Mouse (Mus musculus): Measurements from ENCODE around the gene Tiam1.

Tiam1 gene

GRCm38 (mm10) chr16:90143760-90144516 is at the start of gene Tiam1:
TSS of gene Tiam1 (minus strand) at chr16:90143769.
- DNase-seq (ENCODE audit: low spot score): peak; percentile 88

DNA sequence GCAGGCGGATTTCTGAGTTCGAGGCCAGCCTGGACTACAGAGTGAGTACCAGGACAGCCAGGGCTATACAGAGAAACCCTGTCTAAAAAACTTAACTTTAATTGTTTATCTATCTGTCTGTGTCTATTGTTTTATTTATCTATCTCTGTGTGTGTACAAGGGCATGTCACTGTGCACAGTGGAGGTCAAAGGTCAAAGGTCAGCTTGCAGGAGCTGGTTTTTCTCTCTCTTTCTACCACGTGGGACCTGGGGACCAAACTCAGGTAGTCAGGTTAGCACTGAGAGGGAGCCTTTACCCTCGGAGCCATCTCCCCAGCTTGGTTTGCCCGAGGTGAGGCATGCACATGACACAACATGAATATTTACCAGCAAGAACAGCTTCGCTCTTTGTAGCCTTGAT is 47.7 kb upstream of the Tiam1 start:
- DNase-seq (ENCODE audit: low spot score): no peak

DNA sequence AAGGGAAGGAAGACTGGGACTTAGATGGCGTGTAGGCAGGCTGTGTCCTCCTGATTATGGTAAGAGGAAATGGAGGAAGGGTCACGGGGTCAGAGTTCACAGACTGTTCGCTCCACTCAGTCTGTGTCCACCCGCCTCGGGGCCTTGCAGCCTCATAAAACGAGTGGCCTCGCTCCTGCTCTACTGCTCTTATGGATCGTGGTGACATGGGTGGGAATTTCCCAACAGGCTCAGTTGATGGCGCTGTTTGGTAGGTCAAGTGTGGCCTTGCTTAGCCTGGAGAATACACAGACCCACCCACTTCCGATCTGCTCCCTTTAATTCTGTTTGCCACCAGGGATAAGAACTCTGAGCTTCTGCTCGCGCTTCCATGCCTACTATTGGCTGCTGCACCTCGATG is 43.9 kb upstream of the Tiam1 start:
- peak; percentile 53 for DNase-seq (ENCODE audit: low spot score)

DNA sequence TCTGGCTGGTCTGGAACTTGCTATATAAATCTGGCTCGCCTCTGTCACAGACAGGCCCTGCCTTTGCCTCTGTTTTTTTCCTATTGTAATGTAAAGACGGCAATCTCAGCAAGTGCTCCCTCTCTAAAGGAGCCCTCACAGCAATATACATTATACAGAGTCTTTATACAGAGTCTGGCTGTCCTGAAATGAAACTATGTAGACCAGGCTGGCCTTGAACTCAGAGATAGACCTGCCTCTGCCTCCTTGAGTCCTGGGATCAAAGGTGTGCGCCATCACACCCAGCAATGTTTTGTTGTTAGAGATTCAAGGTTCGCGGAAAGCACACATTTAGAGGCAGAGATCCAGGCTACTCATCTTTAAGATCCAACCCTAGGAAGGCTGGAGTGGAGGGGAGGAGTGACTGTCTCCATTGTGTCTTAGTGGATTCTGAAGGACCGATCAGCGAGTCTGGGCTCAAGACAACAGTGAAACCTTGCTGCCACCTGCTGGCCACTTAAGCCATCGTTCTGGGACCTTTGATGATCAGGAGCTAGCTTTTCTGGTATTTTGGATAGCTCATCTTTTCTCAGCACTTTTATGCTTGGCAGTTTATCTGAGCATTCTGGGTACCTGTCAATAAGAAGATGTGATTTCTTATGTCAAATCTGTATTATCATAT is 42.5 kb upstream of the Tiam1 start:
- peak; percentile 90 for DNase-seq (ENCODE audit: low spot score)

GRCm38 (mm10) chr16:90184135-90184534 is 40.6 kb upstream of the Tiam1 start:
- no peak for DNase-seq (ENCODE audit: low spot score)

DNA sequence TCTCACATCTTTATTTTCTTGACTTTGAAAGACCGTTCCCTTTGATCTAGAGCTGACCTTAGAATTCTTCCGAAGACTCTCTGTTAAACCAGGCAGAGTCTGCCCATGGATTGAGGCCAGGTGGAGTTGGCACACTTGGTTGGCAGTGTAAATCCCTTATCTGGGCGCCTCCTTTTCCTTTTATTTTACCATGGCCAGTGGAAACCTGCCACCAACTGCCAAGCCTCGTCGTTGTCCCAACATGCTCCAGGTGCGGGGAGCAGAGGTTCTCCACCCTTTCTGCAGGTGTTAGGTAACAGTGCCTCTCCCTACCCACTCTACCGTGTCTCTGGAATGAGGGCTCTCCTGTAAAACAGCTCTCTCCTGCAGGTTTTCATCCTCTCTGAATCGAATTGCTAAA is 38.1 kb upstream of the Tiam1 start:
- no peak for DNase-seq (ENCODE audit: low spot score)

GRCm38 (mm10) chr16:90180975-90181374 is 37.4 kb upstream of the Tiam1 start:
- no peak for DNase-seq (ENCODE audit: low spot score)

DNA sequence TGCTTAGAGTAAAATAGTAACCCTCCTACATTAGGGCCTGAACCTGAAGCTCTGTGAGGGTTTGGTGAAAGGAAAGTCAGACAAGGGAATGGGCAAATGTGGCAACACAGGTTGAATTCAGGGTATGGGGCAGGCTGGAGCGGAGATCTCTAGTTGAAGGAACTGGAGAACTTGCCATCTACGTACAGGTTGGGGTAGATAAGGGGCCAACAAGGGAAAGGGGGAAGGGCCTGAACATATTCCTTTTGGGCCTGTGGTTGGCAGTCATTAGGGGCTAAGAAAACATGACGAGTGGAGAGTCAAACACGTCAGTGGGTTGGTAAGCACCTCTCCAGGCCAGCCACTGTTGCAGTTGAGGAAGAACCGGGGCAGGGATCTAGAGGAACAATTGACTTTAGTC is 36.3 kb upstream of the Tiam1 start:
- no peak for DNase-seq (ENCODE audit: low spot score)

DNA sequence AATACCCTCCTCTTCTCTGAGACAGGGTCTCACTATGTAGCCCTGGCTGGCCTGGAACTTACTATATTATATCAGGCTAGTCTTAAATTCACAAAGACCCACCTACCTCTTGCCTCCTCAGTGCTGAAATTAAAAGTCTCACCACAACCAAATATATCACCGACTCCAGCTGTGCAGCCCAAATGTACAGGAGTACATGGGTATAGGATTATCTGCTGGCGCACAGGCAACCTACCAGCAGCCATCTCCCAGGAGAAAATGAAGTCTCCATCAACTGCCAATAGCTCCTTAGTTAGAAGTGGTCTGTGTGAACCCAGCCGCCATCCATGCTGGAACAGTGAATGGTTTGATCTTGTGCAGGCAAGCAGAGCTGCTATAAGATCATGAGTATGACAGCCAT is 34.8 kb upstream of the Tiam1 start:
- no peak for DNase-seq (ENCODE audit: low spot score)

- DNase-seq (ENCODE audit: low spot score): no peak
Observed at GRCm38 (mm10) chr16:90177425-90177824, 33.9 kb upstream of the Tiam1 start.

DNA sequence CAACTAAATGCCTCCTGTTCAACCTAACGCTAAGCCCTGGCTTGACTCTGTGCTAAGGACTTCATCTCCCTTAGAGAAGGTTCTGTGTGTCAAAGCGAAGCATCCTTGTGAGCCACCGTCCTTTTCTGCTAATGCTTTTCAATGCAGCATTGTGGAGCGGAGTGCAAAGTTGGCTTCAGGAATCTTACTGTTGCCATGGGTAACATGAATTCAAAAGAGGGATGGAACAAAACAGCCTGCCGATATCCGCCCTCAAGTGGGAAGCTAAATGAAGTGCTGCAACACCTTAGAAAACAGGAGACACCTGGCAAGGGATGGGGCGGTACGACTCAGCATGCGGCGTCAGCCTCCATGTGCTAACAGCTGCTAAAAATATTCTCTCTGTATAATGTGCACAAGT is 32.9 kb upstream of the Tiam1 start:
- DNase-seq (ENCODE audit: low spot score): no peak

DNA sequence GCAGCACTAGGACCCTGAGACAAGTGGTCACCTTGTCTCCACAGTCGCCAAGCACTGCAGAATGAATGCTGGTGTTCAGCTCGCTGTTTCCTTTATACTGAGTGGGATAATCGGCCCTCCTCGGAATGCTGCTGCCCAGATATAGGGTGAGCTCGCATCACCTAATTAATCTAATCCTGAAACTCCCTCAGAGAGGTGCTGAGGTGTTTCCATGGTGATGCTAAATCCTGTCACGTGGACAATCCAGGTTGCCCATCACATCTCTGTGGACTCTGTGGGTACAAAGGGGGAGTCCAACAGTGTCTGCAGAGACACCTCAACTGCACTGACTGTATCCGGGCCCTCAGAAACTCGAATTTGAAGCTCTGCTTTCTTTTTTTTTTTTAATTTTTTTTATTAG is 27.8 kb upstream of the Tiam1 start:
- no peak for DNase-seq (ENCODE audit: low spot score)

DNA sequence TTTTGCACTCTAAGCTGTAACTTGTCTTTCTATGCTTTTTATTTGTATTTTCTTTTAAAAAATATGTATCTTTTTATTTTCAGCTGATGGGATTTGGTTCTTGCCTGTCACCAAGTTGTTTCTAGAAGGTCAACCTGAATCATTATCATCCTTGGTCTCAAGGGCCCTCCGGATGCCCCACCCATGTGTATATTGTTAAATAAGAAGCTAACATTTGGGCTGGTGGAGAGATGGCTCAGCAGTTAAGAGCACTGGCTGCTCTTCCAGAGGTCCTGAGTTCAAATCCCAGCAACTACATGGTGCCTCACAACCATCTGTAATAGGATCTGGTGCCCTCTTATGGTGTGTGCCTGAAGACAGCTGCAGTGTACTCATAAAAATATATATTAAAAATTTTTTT is 27.1 kb upstream of the Tiam1 start:
- DNase-seq (ENCODE audit: low spot score): no peak

- no peak for DNase-seq (ENCODE audit: low spot score)
Observed at GRCm38 (mm10) chr16:90169863-90170630, 26.5 kb upstream of the Tiam1 start.

- DNase-seq (ENCODE audit: low spot score): peak; percentile 88
Observed at GRCm38 (mm10) chr16:90167646-90168045, 24.1 kb upstream of the Tiam1 start.

DNA sequence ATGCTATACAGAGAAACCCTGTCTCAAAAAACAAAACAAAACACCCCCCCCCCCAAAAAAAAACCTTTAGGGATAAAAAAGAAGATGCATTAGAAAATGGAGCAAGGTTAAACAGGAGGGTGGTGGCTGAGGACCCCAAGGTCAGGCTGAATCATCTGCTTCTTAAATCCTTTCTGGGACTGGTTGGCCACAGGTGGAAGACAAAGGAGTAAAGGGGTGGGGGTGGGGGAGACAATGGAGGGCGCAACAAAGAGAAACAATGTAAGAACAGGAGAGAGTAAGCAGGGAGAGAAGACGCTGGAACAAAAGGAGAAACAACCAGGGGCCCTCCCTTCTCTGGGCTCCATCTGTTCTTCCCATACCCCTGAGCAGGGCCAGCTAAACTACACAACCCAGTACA is 21.9 kb upstream of the Tiam1 start:
- DNase-seq (ENCODE audit: low spot score): no peak

- DNase-seq (ENCODE audit: low spot score): no peak
Observed at GRCm38 (mm10) chr16:90164942-90165341, 21.4 kb upstream of the Tiam1 start.

DNA sequence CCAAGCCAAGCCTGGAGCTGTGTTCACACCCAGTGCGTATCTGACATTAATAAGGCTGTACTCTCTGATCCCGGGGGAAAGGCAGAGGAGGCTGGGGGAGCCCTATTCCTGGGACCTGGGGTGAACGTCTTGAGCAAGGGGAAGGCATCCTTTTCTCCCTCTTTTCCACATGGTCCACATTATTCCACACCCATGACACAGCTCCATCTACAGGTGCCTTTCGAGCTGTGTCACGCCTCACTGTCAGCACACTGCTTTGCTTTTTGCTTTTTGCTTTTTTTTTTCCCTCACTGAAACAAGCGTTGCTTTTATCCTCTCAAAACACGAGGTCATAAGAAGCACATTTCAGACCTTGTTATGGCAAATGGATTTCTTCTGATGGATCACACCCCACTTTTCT is 11.5 kb upstream of the Tiam1 start:
- no peak for DNase-seq (ENCODE audit: low spot score)

DNA sequence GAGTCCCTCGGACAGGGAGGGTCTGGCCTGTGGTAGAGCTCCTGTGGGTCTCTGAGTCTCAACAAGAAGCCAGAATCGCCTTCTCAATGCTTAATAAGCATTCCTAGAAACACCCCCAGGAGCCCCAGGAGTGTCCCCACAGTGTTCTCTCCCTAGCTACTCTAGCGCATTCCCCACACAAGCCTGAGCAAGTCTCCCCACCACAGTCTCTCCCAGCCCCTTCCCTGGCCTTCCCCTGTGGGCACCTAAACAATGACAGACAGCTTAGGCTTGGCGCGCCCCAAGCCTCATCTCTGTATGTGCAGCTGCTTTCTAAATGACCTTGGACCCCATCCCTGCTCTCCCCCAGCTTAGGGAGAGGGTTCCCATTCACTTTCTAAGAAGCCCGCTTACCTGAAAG is 7.3 kb upstream of the Tiam1 start:
- DNase-seq (ENCODE audit: low spot score): no peak

DNA sequence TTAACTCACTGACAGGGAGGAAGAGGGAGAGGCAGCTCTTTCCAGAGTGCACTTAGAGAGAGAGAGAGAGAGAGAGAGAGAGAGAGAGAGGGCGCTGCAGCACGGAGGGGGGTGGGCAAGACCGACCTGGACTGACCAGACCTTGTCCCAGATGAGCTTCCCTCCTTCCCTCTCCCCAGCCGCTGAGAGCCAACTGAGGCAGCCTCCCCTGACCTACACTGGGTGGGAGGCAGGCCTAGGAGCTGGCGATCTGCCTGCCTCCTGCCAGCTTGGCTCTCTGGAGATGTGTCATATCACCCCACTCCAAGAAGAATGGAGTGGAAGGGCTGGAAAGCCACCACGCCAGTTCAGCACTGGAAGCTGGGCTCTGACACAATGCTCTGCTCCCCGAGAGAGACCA is 6.6 kb upstream of the Tiam1 start:
- DNase-seq (ENCODE audit: low spot score): peak; percentile 66

- no peak for DNase-seq (ENCODE audit: low spot score)
Observed at GRCm38 (mm10) chr16:90149335-90149734, 5.8 kb upstream of the Tiam1 start.

- peak; percentile 17 for DNase-seq (ENCODE audit: low spot score)
Observed at GRCm38 (mm10) chr16:90145244-90145643, 1.7 kb upstream of the Tiam1 start.

- DNase-seq (ENCODE audit: low spot score): no peak
Observed at GRCm38 (mm10) chr16:90144541-90144940, 972 bp upstream of the Tiam1 start.
